Mouse (Mus musculus): ENCODE measurements around the gene Atrip. TPM values are rescaled to one million over a fixed set of nuclear protein-coding genes. Genes with fewer than 3 reads are reported as not detected.

Gene Atrip
- polyA plus RNA-seq (2015; fragmentation: Nextera tagmentation; extraction: Ambion mirVana) = 7.5 and 8.9 TPM in 2 replicates

- H3K9ac ChIP-seq (ENCODE audit: low read depth, low read length) = peak within 1 kb of the TSS; percentile 91
- H3K4me2 ChIP-seq (replicated peaks; ENCODE audit: low read depth) = peak within 1 kb of the TSS; percentile 85
- peak within 1 kb of the TSS; percentile 85 for H3K4me3 ChIP-seq (ENCODE audit: low read depth, low read length)
- peaks cover 6% of the 10 kb centered on the region for H3K36me3 ChIP-seq (ENCODE audit: control insufficient read depth, insufficient read depth)
- ATAC-seq = peak; percentile 96
- under 1% methylated on average over 57 of the region's 57 CpGs for WGBS
- H3K9me3 ChIP-seq (ENCODE audit: control insufficient read depth) = no peaks in the 10 kb centered on the region
- peak within 1 kb of the TSS; percentile 41; the same call in 1 of the 2 replicates for H3K27ac ChIP-seq (ENCODE audit: low read depth, low read length)
- TF ChIP-seq CTCF (IDR thresholded peaks at IDR 0.05; ENCODE audit: low read depth) = no peak
- H3K4me1 ChIP-seq (replicated peaks; ENCODE audit: control insufficient read depth, insufficient read depth, low read length) = peaks cover 10% of the 10 kb centered on the region; the same call in 1 of the 2 replicates
- H3K27me3 ChIP-seq (replicated peaks; ENCODE audit: control insufficient read depth, insufficient read depth, low read length) = no peaks in the 10 kb centered on the region
Measured at GRCm38 (mm10) chr9:109073661-109074573, at the start of gene Atrip. TSS of gene Atrip (minus strand) at chr9:109074124.

GRCm38 (mm10) chr9:109123266-109123665 lies 49.3 kb upstream of the Atrip start:
- TF ChIP-seq CTCF (IDR thresholded peaks at IDR 0.05; ENCODE audit: low read depth) = no peak
- WGBS = 40% methylated on average over 6 of the region's 6 CpGs
- H3K9me3 ChIP-seq (ENCODE audit: control insufficient read depth) = no peaks in the 10 kb centered on the region
- ATAC-seq = no peak
- H3K4me3 ChIP-seq (ENCODE audit: low read depth, low read length) = no peak overlapping the region
- no peak overlapping the region for H3K4me2 ChIP-seq (replicated peaks; ENCODE audit: low read depth)
- H3K27ac ChIP-seq (ENCODE audit: low read depth, low read length) = no peak overlapping the region
- no peak overlapping the region for H3K9ac ChIP-seq (ENCODE audit: low read depth, low read length)
- H3K27me3 ChIP-seq (replicated peaks; ENCODE audit: control insufficient read depth, insufficient read depth, low read length) = no peaks in the 10 kb centered on the region
- H3K4me1 ChIP-seq (replicated peaks; ENCODE audit: control insufficient read depth, insufficient read depth, low read length) = no peaks in the 10 kb centered on the region
- no peaks in the 10 kb centered on the region for H3K36me3 ChIP-seq (ENCODE audit: control insufficient read depth, insufficient read depth)

GRCm38 (mm10) chr9:109122553-109123085 lies 48.7 kb upstream of the Atrip start:
- Histone ChIP-seq H3K27me3 (replicated peaks; ENCODE audit: control insufficient read depth, insufficient read depth, low read length) (no peaks in the 10 kb centered on the region), H3K4me2 (replicated peaks; ENCODE audit: low read depth) (no peak overlapping the region), H3K36me3 (ENCODE audit: control insufficient read depth, insufficient read depth) (no peaks in the 10 kb centered on the region), H3K4me3 (ENCODE audit: low read depth, low read length) (no peak overlapping the region), H3K27ac (ENCODE audit: low read depth, low read length) (no peak overlapping the region), H3K9ac (ENCODE audit: low read depth, low read length) (no peak overlapping the region), H3K4me1 (replicated peaks; ENCODE audit: control insufficient read depth, insufficient read depth, low read length) (no peaks in the 10 kb centered on the region), H3K9me3 (ENCODE audit: control insufficient read depth) (no peaks in the 10 kb centered on the region)
- no peak for ATAC-seq
- peak; percentile 80 for TF ChIP-seq CTCF (IDR thresholded peaks at IDR 0.05; ENCODE audit: low read depth)
- 45% methylated on average over 2 of the region's 2 CpGs for WGBS

DNA sequence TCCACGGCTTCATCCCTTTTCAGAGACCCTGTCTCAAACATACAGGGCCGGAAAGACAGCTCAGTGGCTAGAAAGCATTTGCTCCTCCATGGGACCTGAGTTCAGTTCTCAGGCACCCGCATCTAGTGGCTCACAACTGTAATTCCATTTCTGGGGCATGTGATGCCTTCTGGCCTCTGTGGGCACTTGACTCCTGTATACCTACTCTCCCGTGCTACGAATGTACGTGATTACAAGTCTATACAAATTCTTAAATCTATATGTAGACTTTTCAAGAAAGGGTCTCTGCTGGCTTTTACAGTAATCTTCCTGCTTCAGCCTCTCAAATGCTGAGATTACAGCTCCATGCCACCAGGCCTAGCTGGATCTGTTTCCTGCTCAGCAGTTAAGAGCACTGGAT lies 47.0 kb upstream of the Atrip start:
- no peaks in the 10 kb centered on the region for H3K9me3 ChIP-seq (ENCODE audit: control insufficient read depth)
- H3K4me2 ChIP-seq (replicated peaks; ENCODE audit: low read depth) = no peak overlapping the region
- no peak overlapping the region for H3K4me3 ChIP-seq (ENCODE audit: low read depth, low read length)
- 92% methylated on average over 6 of the region's 6 CpGs for WGBS
- TF ChIP-seq CTCF (IDR thresholded peaks at IDR 0.05; ENCODE audit: low read depth) = no peak
- ATAC-seq = no peak
- no peaks in the 10 kb centered on the region for H3K27me3 ChIP-seq (replicated peaks; ENCODE audit: control insufficient read depth, insufficient read depth, low read length)
- H3K27ac ChIP-seq (ENCODE audit: low read depth, low read length) = no peak overlapping the region
- H3K36me3 ChIP-seq (ENCODE audit: control insufficient read depth, insufficient read depth) = no peaks in the 10 kb centered on the region
- H3K4me1 ChIP-seq (replicated peaks; ENCODE audit: control insufficient read depth, insufficient read depth, low read length) = no peaks in the 10 kb centered on the region
- no peak overlapping the region for H3K9ac ChIP-seq (ENCODE audit: low read depth, low read length)

DNA sequence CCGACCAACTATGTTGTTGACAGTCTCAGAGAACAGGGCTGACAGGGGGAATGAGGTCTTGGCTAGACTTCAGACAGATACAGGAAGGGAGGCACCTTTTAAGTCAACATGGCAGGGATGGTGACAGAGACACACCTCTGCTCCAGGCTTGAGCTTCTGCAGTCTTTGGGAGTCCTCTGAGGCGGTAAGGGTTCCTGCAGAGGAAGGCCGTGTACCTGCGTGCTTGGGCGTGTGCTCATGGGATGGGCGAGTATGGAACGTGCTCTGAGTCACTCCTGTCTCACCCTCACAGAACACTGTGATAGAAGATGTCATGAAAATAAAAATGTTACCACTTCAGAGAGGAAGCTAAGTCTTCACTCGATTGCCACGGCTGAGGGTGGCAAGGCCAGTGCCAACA lies 45.6 kb upstream of the Atrip start:
- Histone ChIP-seq H3K4me2 (replicated peaks; ENCODE audit: low read depth) (no peak overlapping the region), H3K9ac (ENCODE audit: low read depth, low read length) (no peak overlapping the region), H3K27ac (ENCODE audit: low read depth, low read length) (no peak overlapping the region), H3K36me3 (ENCODE audit: control insufficient read depth, insufficient read depth) (0 out of 2 replicates have a peak, but pooled peaks cover 5% of the 10 kb centered on the region), H3K9me3 (ENCODE audit: control insufficient read depth) (no peaks in the 10 kb centered on the region), H3K4me1 (replicated peaks; ENCODE audit: control insufficient read depth, insufficient read depth, low read length) (no peaks in the 10 kb centered on the region), H3K27me3 (replicated peaks; ENCODE audit: control insufficient read depth, insufficient read depth, low read length) (no peaks in the 10 kb centered on the region), H3K4me3 (ENCODE audit: low read depth, low read length) (no peak overlapping the region)
- no peak for ATAC-seq
- WGBS = 65% methylated on average over 9 of the region's 9 CpGs
- TF ChIP-seq CTCF (IDR thresholded peaks at IDR 0.05; ENCODE audit: low read depth) = no peak

- H3K4me1 ChIP-seq (replicated peaks; ENCODE audit: control insufficient read depth, insufficient read depth, low read length) = no peaks in the 10 kb centered on the region
- 71% methylated on average over 4 of the region's 4 CpGs for WGBS
- no peak overlapping the region for H3K27ac ChIP-seq (ENCODE audit: low read depth, low read length)
- H3K4me2 ChIP-seq (replicated peaks; ENCODE audit: low read depth) = no peak overlapping the region
- no peaks in the 10 kb centered on the region for H3K9me3 ChIP-seq (ENCODE audit: control insufficient read depth)
- no peaks in the 10 kb centered on the region for H3K27me3 ChIP-seq (replicated peaks; ENCODE audit: control insufficient read depth, insufficient read depth, low read length)
- no peak overlapping the region for H3K4me3 ChIP-seq (ENCODE audit: low read depth, low read length)
- ATAC-seq = no peak
- TF ChIP-seq CTCF (IDR thresholded peaks at IDR 0.05; ENCODE audit: low read depth) = no peak
- H3K9ac ChIP-seq (ENCODE audit: low read depth, low read length) = no peak overlapping the region
- H3K36me3 ChIP-seq (ENCODE audit: control insufficient read depth, insufficient read depth) = 0 out of 2 replicates have a peak, but pooled peaks cover 6% of the 10 kb centered on the region
Measured at GRCm38 (mm10) chr9:109118106-109118505, 44.2 kb upstream of the Atrip start.

Measured in intestine, postnatal 0 days (tissue).